Mouse (Mus musculus) adrenal gland, adult (tissue): ENCODE measurements around the gene Gm42715.
"Not testable (repeated sequence)": the region's sequence is repeated elsewhere in the genome, so short reads cannot be mapped to it uniquely, and the experiment has no call there.

ENCODE experiments used
- DNase-seq, 2 experiments: peaks; one replicate each; pipeline ENCODE4 v3.0.0; 2022 to 2023; ENCODE audit warnings: low spot score in 1 of 2; ENCODE audit not compliant: inconsistent age in 2 of 2

The Gm42715 gene

DNA sequence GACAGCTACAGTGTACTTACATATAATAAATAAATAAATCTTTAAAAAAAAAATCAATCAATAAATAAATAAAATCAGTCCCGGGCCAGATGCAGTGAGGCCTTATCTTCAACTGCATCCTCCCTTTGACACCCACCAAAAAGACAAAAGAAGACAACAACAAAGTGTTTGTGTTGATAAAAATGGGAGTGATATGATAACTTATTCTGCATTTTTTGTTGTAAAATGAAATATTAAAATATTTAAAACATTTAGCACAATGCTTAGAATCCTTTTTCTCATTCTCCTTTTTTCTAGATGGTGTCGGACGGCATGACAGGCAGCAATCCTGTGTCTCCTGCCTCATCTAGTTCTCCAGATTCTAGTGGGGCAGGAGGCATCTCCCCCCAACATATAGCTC is at the start of gene Gm42715:
TSS of gene Gm42715 (plus strand) at position 301 of the 400 bp plus-strand sequence.
- no peak for DNase-seq

DNA sequence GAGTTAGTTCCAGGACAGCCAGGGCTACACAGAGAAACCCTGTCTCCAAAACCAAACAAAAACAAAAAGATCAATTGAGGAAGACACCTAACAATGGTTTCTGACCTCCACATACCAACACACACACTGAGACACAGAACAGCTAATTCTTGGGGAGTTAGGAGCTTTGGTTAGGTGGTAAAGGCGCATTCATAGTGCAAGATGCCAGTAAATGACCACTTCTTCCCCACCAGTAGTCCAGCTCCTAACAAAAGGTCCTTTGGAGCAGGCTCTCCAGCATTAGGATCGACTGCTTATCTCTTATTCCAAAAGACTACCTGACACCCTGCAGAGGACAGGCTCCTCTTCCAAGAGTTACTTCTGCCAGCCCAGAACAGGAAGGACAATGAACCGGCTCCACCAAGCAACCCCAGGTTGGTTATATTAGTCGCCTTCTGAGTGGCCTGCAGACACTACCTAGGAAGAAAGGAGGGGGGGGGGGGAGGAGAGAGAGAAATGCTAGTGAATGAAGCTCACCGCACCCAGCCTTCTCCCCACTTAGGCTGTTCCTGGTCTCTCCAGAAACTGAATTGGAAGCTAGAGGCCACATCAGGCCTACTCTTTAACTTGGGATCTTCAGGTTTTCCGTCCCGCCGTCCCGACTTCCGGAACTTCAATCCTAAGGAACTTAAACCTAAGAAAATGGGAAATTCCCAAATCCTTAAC is 49.2 kb upstream of the Gm42715 start:
- DNase-seq: peak; percentile 43 to 78

- peak; percentile 94 to 97 for DNase-seq
Measured at GRCm38 (mm10) chr7:127470743-127471645, 48.4 kb upstream of the Gm42715 start.

DNA sequence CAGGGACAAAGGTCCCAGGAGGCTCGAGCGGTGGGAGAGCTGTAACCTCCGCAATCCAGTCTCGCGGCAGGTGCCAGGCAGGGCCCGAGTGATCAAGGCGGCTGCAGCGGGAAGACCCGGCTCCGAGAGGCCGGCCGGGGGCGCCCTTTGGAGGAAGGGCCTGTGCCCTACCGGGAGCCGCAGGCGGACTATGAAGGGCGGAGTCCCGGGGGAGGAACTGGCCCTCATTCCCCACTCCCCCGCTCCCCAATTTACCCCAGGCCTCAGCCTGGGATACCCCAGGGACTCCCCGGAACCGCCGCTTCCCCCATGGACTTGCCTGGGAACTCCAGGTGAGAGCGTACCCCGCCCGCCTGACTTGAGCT is 47.8 kb upstream of the Gm42715 start:
- no peak for DNase-seq

- DNase-seq: no peak
Measured at GRCm38 (mm10) chr7:127472060-127472459, 47.3 kb upstream of the Gm42715 start.

- no peak for DNase-seq
Measured at GRCm38 (mm10) chr7:127473705-127474104, 45.7 kb upstream of the Gm42715 start.

GRCm38 (mm10) chr7:127474378-127475070 is 44.9 kb upstream of the Gm42715 start:
- no peak for DNase-seq

GRCm38 (mm10) chr7:127475186-127475740 is 44.1 kb upstream of the Gm42715 start:
- DNase-seq: no peak

DNA sequence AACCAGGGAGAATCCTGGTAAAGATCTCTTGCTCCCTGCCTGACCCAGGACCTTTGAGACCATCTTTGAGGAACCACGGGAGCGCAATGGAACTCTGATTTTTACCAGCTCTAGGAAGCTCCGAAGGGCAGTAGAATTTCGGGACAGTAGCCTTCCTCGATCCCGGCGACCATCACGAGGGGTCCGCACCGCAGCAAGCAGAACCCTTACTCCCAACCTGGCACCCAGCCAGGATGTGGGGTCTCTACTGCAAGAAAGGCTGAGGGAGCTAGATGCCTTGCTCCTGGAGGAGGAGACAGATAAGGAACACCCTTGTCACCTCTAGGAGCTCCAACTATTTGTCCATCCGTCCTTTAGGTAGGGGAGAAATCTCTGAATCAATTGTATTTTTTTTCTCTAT is 43.0 kb upstream of the Gm42715 start:
- peak; percentile 58 to 67 for DNase-seq

GRCm38 (mm10) chr7:127476855-127477254 is 42.5 kb upstream of the Gm42715 start:
- DNase-seq: no peak

GRCm38 (mm10) chr7:127477687-127478634 is 41.4 kb upstream of the Gm42715 start:
- DNase-seq: peak; percentile 100

DNA sequence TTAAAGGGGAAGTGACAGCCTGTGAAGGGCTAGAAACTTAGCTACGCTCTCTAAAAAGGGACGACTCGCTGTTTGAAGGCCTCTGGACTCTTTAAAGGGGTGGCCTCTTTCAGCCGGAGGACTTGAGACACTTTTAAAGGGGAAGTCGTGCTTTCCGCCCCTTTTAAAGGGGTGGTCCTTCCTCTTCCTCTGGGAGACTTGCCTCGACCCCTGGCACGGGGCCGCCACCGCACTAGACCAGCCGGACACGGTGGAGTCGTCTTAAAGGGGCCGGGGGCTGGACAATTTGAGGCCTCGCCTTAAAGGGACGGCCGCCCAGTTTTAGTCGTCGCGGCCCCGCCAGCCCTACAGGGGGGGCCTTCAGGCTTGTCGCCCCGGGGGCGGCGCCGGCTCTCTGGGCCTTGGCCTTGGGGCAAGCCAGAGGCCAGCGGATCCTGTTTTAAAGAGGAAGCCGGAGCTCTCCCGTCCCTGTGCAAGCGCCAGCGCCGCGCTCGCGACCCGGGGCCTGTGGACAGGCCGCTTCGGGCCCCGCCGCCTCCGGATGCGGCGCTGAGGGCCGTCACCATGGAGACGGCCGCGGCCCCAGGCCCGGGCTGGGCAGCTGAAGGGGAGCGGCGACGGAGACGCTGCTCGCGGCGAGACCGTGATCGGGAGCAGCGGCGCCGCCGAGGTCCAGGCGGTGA is 40.6 kb upstream of the Gm42715 start, which contains the start of gene Fbrs:
TSS of gene Fbrs (plus strand) at position 565 of the 683 bp plus-strand sequence.
- peak; percentile 98 to 99 for DNase-seq

- peak; percentile 39 to 75 for DNase-seq
Measured at GRCm38 (mm10) chr7:127479318-127480225, 39.8 kb upstream of the Gm42715 start.

GRCm38 (mm10) chr7:127480321-127480720 is 39.1 kb upstream of the Gm42715 start:
- DNase-seq: peak in 1 of 2 experiments; percentile 56

DNA sequence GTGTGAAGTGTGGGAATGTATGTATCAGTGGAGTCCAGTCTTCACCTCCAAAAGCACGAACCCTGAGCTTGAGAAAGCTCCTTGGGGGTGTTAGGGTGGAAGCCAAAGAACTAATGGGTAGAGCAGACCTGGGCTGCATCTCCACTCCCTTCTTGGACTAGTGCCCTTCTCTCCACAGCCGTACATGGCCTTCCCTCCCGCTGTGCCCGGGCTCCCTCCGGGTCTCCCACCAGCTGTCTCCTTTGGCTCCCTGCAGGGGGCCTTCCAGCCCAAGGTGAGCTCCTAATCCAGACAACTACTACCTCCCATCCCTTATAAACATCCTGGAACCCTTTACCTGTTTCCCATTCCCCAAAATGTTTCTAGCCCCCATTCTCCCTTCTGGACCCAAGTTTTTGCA is 34.0 kb upstream of the Gm42715 start:
- DNase-seq: no peak

DNA sequence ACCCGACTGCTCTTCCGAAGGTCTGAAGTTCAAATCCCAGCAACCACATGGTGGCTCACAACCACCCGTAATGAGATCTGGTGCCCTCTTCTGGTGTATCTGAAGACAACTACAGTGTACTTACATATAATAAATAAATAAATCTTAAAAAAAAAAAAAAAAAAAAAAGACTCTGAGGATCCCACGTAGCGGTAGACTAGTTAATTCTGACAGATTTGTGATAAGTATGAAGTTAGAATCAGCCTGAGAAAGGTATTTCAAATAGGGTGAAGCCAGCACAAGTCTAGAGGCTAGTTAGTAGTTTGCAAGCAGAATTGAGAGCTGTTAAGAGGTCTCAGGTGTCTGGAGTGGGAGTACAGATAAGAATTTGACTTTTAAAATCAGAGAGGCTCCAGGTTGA is 31.0 kb upstream of the Gm42715 start:
- not testable (repeated sequence) for DNase-seq

GRCm38 (mm10) chr7:127489982-127490381 is 29.4 kb upstream of the Gm42715 start:
- no peak for DNase-seq

DNA sequence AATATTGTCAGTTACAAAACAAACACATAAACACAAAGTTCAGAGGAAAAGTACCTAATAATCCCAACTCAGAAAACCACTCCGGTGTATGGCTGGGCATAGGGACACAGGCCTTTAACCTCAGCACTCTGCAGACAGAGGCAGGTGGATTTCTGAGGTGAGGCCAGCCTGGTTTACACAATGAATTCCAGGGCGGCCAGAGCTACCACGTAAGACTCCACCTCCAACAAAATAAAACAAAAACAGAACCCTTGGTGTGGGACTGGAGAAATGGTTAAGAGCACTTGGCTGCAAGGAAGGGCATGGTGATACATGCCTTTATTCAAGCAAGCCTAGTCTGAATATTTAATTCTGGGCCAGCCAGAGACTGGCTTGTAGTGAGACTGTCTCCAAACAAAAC is 27.5 kb upstream of the Gm42715 start:
- no peak for DNase-seq
